19 mouse cellular contexts compared by ENCODE assay signal in genomic region chr11:119781165-119781564, GRCm38 (mm10).
DNase-seq lines count a peak whose midpoint lies in the region; TF ChIP-seq lines count a peak whose summit lies in the region.
"Had no signal": no experiment of that assay in that cellular context is flagged by ENCODE, and none has a peak within 500 bp of the region (broad histone marks: within the 10 kb centered on the region; RNA-seq: fewer than 3 reads in every experiment).

No protein-coding gene starts in this region.

- peaks cover 5% of the 10 kb centered on the region for H3K9me3 ChIP-seq in CH12.LX (replicated peaks; ENCODE audit: low read length)
- H3K9me3 ChIP-seq: embryonic facial prominence, embryonic 15.5 days; liver, embryonic 13.5 days; megakaryocyte, embryonic 14.5 days had no signal

- no peak overlapping the region for H3K9ac ChIP-seq in heart, adult 2 months (ENCODE audit: low read depth, low read length)
- H3K9ac ChIP-seq in CH12.LX (ENCODE audit: insufficient read depth, low read depth) = no peak overlapping the region
- H3K9ac ChIP-seq: embryonic facial prominence, embryonic 15.5 days; hindbrain, embryonic 14.5 days; limb, embryonic 12.5 days; liver, embryonic 13.5 days had no signal

- in situ Hi-C loops in CH12.LX (cut with MboI; ENCODE audit: low pct_ligation_motif_present, low pct_unique_long_range_greater_than_20kb, low sequenced_read_pairs) = no loop called here

- H3K4me1 ChIP-seq in heart, adult 2 months (ENCODE audit: control insufficient read depth, insufficient read depth, low read length) = peaks cover 12% of the 10 kb centered on the region
- H3K4me1 ChIP-seq in CH12.LX (ENCODE audit: control insufficient read depth in 1 of 2, insufficient read depth in 2 of 2) = peaks cover 15 to 47% of the 10 kb centered on the region in 2 experiments
- H3K4me1 ChIP-seq: forebrain, embryonic 10.5 days; limb, embryonic 12.5 days; liver, embryonic 13.5 days had no signal

- 85% methylated on average over 2 of the region's 2 CpGs for WGBS in heart, adult 2 months

- dilution Hi-C loops in CH12.LX (cut with MboI; ENCODE audit: extremely low pct_ligation_motif_present, extremely low pct_unique_long_range_greater_than_20kb, low sequenced_read_pairs) = no loop called here

- H3K27ac ChIP-seq in heart, adult 2 months = no peak overlapping the region
- H3K27ac ChIP-seq in layer of hippocampus, adult 2 months = no peak overlapping the region
- H3K27ac ChIP-seq in CH12.LX (ENCODE audit: insufficient read depth, low read depth) = no peak overlapping the region
- H3K27ac ChIP-seq: embryonic facial prominence, embryonic 15.5 days; forebrain, embryonic 10.5 days; hindbrain, embryonic 14.5 days; limb, embryonic 12.5 days; liver, embryonic 13.5 days had no signal

- no peaks in the 10 kb centered on the region; the same call in 1 of the 2 replicates for H3K36me3 ChIP-seq in heart, adult 2 months (ENCODE audit: control insufficient read depth, insufficient read depth, low read length)
- H3K36me3 ChIP-seq in CH12.LX (replicated peaks in 1 of 2; ENCODE audit: control insufficient read depth in 1 of 2, insufficient read depth in 1 of 2, low read length in 1 of 2) = peaks cover 22 to 77% of the 10 kb centered on the region in 2 experiments

- intact Hi-C loops in heart, adult 2 months (cut with DNase I) = no loop called here

- no peaks in the 10 kb centered on the region for H3K27me3 ChIP-seq in heart, adult 2 months (ENCODE audit: control insufficient read depth, insufficient read depth, low read length)
- no peaks in the 10 kb centered on the region for H3K27me3 ChIP-seq in CH12.LX (replicated peaks)
- H3K27me3 ChIP-seq: embryonic facial prominence, embryonic 15.5 days; limb, embryonic 12.5 days; liver, embryonic 13.5 days; megakaryocyte, embryonic 14.5 days had no signal

- H3K4me3 ChIP-seq in heart, adult 2 months = no peak overlapping the region
- H3K4me3 ChIP-seq in layer of hippocampus, adult 2 months = no peak overlapping the region
- H3K4me3 ChIP-seq in CH12.LX (replicated peaks in 1 of 3; ENCODE audit: low read depth in 2 of 3, low read length in 2 of 3, poor library complexity in 1 of 3) = no peak overlapping the region
- H3K4me3 ChIP-seq: embryonic facial prominence, embryonic 15.5 days; forebrain, embryonic 10.5 days; limb, embryonic 12.5 days; liver, embryonic 13.5 days; megakaryocyte, embryonic 14.5 days had no signal

- TF ChIP-seq RAD21 in CH12.LX (IDR thresholded peaks at IDR 0.05; ENCODE audit: low read depth, low read length) = peak; percentile 20

- DNase-seq in heart, adult 2 months = no peak
- DNase-seq in heart, adult 18-20 months = no peak
- DNase-seq in layer of hippocampus, adult 2 months (ENCODE audit: low spot score in 2 of 2) = no peak
- DNase-seq in layer of hippocampus, adult 9-11 months = no peak
- no peak for DNase-seq in CH12.LX (ENCODE audit: extremely low read depth)
- DNase-seq in brain, embryonic 14.5 days (ENCODE audit: low read depth) = peak; percentile 35
- no peak for DNase-seq in frontal cortex, adult 2 months (ENCODE audit: extremely low spot score in 1 of 2, low spot score in 1 of 2)
- DNase-seq: B cell, adult 2 months; gastrocnemius, postnatal 25 days; heart, postnatal 14 days; kidney, adult 18-20 months; liver, embryonic 13.5 days; right cerebral cortex, postnatal 4 days had no signal

- H3K4me2 ChIP-seq in CH12.LX (ENCODE audit: insufficient read depth, low read depth, poor library complexity, severe bottlenecking) = no peak overlapping the region
- H3K4me2 ChIP-seq: embryonic facial prominence, embryonic 15.5 days; heart, embryonic 11.5 days; hindbrain, embryonic 14.5 days; limb, embryonic 12.5 days; liver, embryonic 13.5 days had no signal

- TF ChIP-seq EP300 in heart, adult 2 months (IDR thresholded peaks at IDR 0.05; ENCODE audit: insufficient read depth, low read depth, low read length) = no peak
- no peak for TF ChIP-seq EP300 in CH12.LX (IDR thresholded peaks at IDR 0.05; ENCODE audit: low read length)

- no peak for TF ChIP-seq POLR2A in heart, adult 2 months (IDR thresholded peaks at IDR 0.05; ENCODE audit: insufficient read depth, low read depth, low read length)
- TF ChIP-seq POLR2A in CH12.LX (IDR thresholded peaks at IDR 0.05; ENCODE audit: low read depth, low read length) = no peak
- no peak for TF ChIP-seq POLR2A in brain, embryonic 14.5 days (IDR thresholded peaks at IDR 0.05; ENCODE audit: borderline replicate concordance, extremely low read depth, insufficient read depth, insufficient read length, poor library complexity, severe bottlenecking)

- H3K79me2 ChIP-seq in heart, adult 2 months (replicated peaks; ENCODE audit: control insufficient read depth, insufficient read depth, low read length) = no peaks in the 10 kb centered on the region
- no peaks in the 10 kb centered on the region for H3K79me2 ChIP-seq in CH12.LX (replicated peaks; ENCODE audit: control insufficient read depth, extremely low read depth, insufficient read depth, poor library complexity, severe bottlenecking)

- TF ChIP-seq CTCF in heart, adult 2 months (IDR thresholded peaks at IDR 0.05) = peak; percentile 27; the same call in 1 of the 2 replicates
- peak; percentile 70 for TF ChIP-seq CTCF in layer of hippocampus, adult 2 months (conservative IDR thresholded peaks at IDR 0.05)
- peak in 1 of 2 experiments; percentile 22; a peak in 1 of 4 replicates for TF ChIP-seq CTCF in CH12.LX (conservative IDR thresholded peaks at IDR 0.05 in 1 of 2, IDR thresholded peaks at IDR 0.05 in 1 of 2; ENCODE audit: low read depth in 2 of 2, low read length in 2 of 2)
- TF ChIP-seq CTCF in brain, embryonic 14.5 days (IDR thresholded peaks at IDR 0.05; ENCODE audit: borderline replicate concordance, extremely low read depth, insufficient read depth, insufficient read length) = peak; percentile 22; the same call in 1 of the 2 replicates

TF ChIP-seq in CH12.LX, 34 proteins besides CTCF, POLR2A, EP300 and RAD21:
- no peak for TF ChIP-seq KAT2A (IDR thresholded peaks at IDR 0.05; ENCODE audit: insufficient replicate concordance, low read length)
- no peak for TF ChIP-seq IRF4 (IDR thresholded peaks at IDR 0.05; ENCODE audit: low read depth, low read length)
- TF ChIP-seq ZC3H11A (IDR thresholded peaks at IDR 0.05; ENCODE audit: low read depth, low read length) = no peak
- TF ChIP-seq JUND (conservative IDR thresholded peaks at IDR 0.05; ENCODE audit: low read depth, low read length) = no peak
- no peak for TF ChIP-seq TBP (conservative IDR thresholded peaks at IDR 0.05; ENCODE audit: low read depth, low read length)
- TF ChIP-seq MAX (IDR thresholded peaks at IDR 0.05; ENCODE audit: low read length) = no peak
- no peak for TF ChIP-seq GABPA (IDR thresholded peaks at IDR 0.05; ENCODE audit: insufficient replicate concordance, low read depth, low read length)
